Mouse (Mus musculus) forebrain, postnatal 0 days (tissue): ENCODE data around the gene Gm21974. TPM values are rescaled to one million over a fixed set of nuclear protein-coding genes. Genes with fewer than 3 reads are reported as not detected.

Experiments
- ATAC-seq: fragments of 200-750 bp; cut with Nextera tagmentation; 2 replicates; pipeline ENCODE4 v1.8.0; 2017; ENCODE audit warnings: mild to moderate bottlenecking, moderate library complexity
- DNase-seq: peaks from one replicate; pipeline ENCODE4 v3.0.0-alpha.2; 2015
- H3K27ac ChIP-seq: fragments of 300-500 bp; sonication (generic); 2 replicates; pipeline ENCODE4 v1.5.1; 2014; ENCODE audit warnings: low read depth, mild to moderate bottlenecking, antibody characterized with exemption, low read length, moderate library complexity, mixed read lengths
- H3K27me3 ChIP-seq: fragments of 300-500 bp; sonication (generic); 2 replicates; pipeline ENCODE4 v1.6.1; 2014; ENCODE audit warnings: mild to moderate bottlenecking, low read length, mixed read lengths; ENCODE audit not compliant: insufficient read depth
- H3K36me3 ChIP-seq: fragments of 300-500 bp; sonication (generic); 2 replicates; pipeline ENCODE4 v1.6.1; 2014; ENCODE audit warnings: mild to moderate bottlenecking, moderate library complexity; ENCODE audit not compliant: insufficient read depth
- H3K4me1 ChIP-seq: fragments of 300-500 bp; sonication (generic); 2 replicates; pipeline ENCODE4 v1.6.1; 2014; ENCODE audit warnings: antibody characterized with exemption; ENCODE audit not compliant: insufficient read depth
- H3K4me2 ChIP-seq: fragments of 300-500 bp; sonication (generic); 2 replicates; pipeline ENCODE4 v1.6.1; 2014; ENCODE audit warnings: low read depth, mild to moderate bottlenecking, moderate library complexity
- H3K4me3 ChIP-seq: fragments of 300-500 bp; sonication (generic); 2 replicates; pipeline ENCODE4 v1.5.1; 2014; ENCODE audit warnings: low read depth, low read length, mixed read lengths
- H3K9ac ChIP-seq: fragments of 300-500 bp; sonication (generic); 2 replicates; pipeline ENCODE4 v1.6.1; 2014; ENCODE audit warnings: mild to moderate bottlenecking
- H3K9me3 ChIP-seq: fragments of 300-500 bp; sonication (generic); 2 replicates; pipeline ENCODE4 v1.6.1; 2016; ENCODE audit warnings: low read length
- CTCF ChIP-seq: sonication (generic); IDR thresholded peaks from 2 replicates; pipeline ENCODE4 v1.5.1; 2016; ENCODE audit warnings: antibody characterized with exemption, control low read depth, low read depth
- WGBS: fragments of 180-500 bp; shearing (Covaris S2); extraction: QIAGEN DNeasy Blood & Tissue Kit; methylation state at CpG from one replicate; pipeline ENCODE4 v1.1.7; 2014; 5-methylcytosine and 5-hydroxymethylcytosine counted together
- polyA plus RNA-seq: library from polyadenylated mRNA; unstranded; fragments of >200 nt; fragmentation: Nextera tagmentation; extraction: Ambion mirVana; gene quantifications from 2 replicates; pipeline ENCODE4 v1.2.1, GENCODE M21; 2015
- total RNA-seq: library from RNA; depleted of rRNA; stranded (reverse); fragments of >200 nt; gene quantifications from 2 replicates; pipeline ENCODE4 v1.2.3, GENCODE M21; 2014

Gene Gm21974
- total and polyA plus RNA-seq, 2 experiments from 2014 or later, result not detected

GRCm38 (mm10) chr7:127932273-127933031, 37.2 kb upstream of the Gm21974 start:
- H3K27me3 ChIP-seq, result peaks cover 10% of the 10 kb centered on the region; the same call in 1 of the 2 replicates
- no peak overlapping the region for H3K4me3 ChIP-seq
- H3K27ac ChIP-seq, result no peak overlapping the region
- no peaks in the 10 kb centered on the region for H3K9me3 ChIP-seq
- H3K9ac ChIP-seq, result no peak overlapping the region
- no peak overlapping the region for H3K4me2 ChIP-seq
- no peak for TF ChIP-seq CTCF
- no peak for ATAC-seq
- no peak for DNase-seq
- H3K36me3 ChIP-seq, result no peaks in the 10 kb centered on the region
- H3K4me1 ChIP-seq, result 0 out of 2 replicates have a peak, but pooled peaks cover 3% of the 10 kb centered on the region
- 24% methylated on average over 13 of the region's 13 CpGs for WGBS

- DNase-seq (no peak), ATAC-seq (no peak)
- Histone ChIP-seq H3K4me2 (no peak overlapping the region), H3K9ac (no peak overlapping the region), H3K27me3 (peaks cover 10% of the 10 kb centered on the region; the same call in 1 of the 2 replicates), H3K9me3 (no peaks in the 10 kb centered on the region), H3K4me1 (0 out of 2 replicates have a peak, but pooled peaks cover 3% of the 10 kb centered on the region), H3K4me3 (no peak overlapping the region), H3K36me3 (peaks cover 7% of the 10 kb centered on the region; the same call in 1 of the 2 replicates), H3K27ac (no peak overlapping the region)
- WGBS, result 37% methylated on average over 13 of the region's 13 CpGs
- TF ChIP-seq CTCF, result no peak
Observed at GRCm38 (mm10) chr7:127931351-127932135, 36.3 kb upstream of the Gm21974 start.

- Histone ChIP-seq H3K4me2 (no peak overlapping the region), H3K4me1 (no peaks in the 10 kb centered on the region), H3K36me3 (peaks cover 14% of the 10 kb centered on the region), H3K27ac (no peak overlapping the region), H3K9me3 (no peaks in the 10 kb centered on the region), H3K9ac (no peak overlapping the region), H3K4me3 (no peak overlapping the region), H3K27me3 (peaks cover 10% of the 10 kb centered on the region; the same call in 1 of the 2 replicates)
- ATAC-seq (no peak), DNase-seq (no peak)
- WGBS, result 63% methylated on average over 5 of the region's 5 CpGs
- TF ChIP-seq CTCF, result no peak
Observed at GRCm38 (mm10) chr7:127930636-127931035, 35.4 kb upstream of the Gm21974 start.

GRCm38 (mm10) chr7:127929923-127930322, 34.7 kb upstream of the Gm21974 start, which contains the start of gene Prss8:
Prss8 (minus strand) TSS chr7:127930104.
- Histone ChIP-seq H3K4me3 (no peak within 1 kb of the TSS), H3K27me3 (peaks cover 10% of the 10 kb centered on the region; the same call in 1 of the 2 replicates), H3K27ac (no peak within 1 kb of the TSS), H3K9me3 (no peaks in the 10 kb centered on the region), H3K4me2 (no peak within 1 kb of the TSS), H3K4me1 (no peaks in the 10 kb centered on the region), H3K36me3 (peaks cover 20% of the 10 kb centered on the region), H3K9ac (no peak within 1 kb of the TSS)
- DNase-seq, result no peak
- no peak for TF ChIP-seq CTCF
- no peak for ATAC-seq
- 11% methylated on average over 5 of the region's 6 CpGs for WGBS

GRCm38 (mm10) chr7:127928596-127928995, 33.3 kb upstream of the Gm21974 start:
- Histone ChIP-seq H3K27me3 (peaks cover 10% of the 10 kb centered on the region; the same call in 1 of the 2 replicates), H3K36me3 (peaks cover 30% of the 10 kb centered on the region), H3K9me3 (no peaks in the 10 kb centered on the region), H3K4me3 (no peak overlapping the region), H3K4me2 (no peak overlapping the region), H3K9ac (no peak overlapping the region), H3K27ac (no peak overlapping the region), H3K4me1 (no peaks in the 10 kb centered on the region)
- peak; percentile 6 for DNase-seq
- TF ChIP-seq CTCF, result no peak
- no peak for ATAC-seq
- WGBS, result 52% methylated on average over 5 of the region's 5 CpGs

- TF ChIP-seq CTCF, result no peak
- Histone ChIP-seq H3K27me3 (peaks cover 10% of the 10 kb centered on the region; the same call in 1 of the 2 replicates), H3K4me1 (no peaks in the 10 kb centered on the region), H3K27ac (no peak overlapping the region), H3K9ac (no peak overlapping the region), H3K9me3 (no peaks in the 10 kb centered on the region), H3K4me2 (no peak overlapping the region), H3K4me3 (no peak overlapping the region), H3K36me3 (peaks cover 36% of the 10 kb centered on the region)
- DNase-seq (no peak), ATAC-seq (no peak)
- 85% methylated on average over 11 of the region's 11 CpGs for WGBS
Observed at GRCm38 (mm10) chr7:127927726-127928125, 32.5 kb upstream of the Gm21974 start.
